Mouse (Mus musculus): ENCODE measurements at regions not wholly inside any gene's neighbourhood (a gene's known extent, or its start where the extent isn't known, plus 50 kb on each side); places are given as distances from the start of the nearest gene placed in this dataset.
A peak's percentile ranks its signal among the peaks of the same experiment; 100 is the strongest.

GRCm38 (mm10) chr2:128217784-128218467 is 92.1 kb downstream of the Bcl2l11 start:
- intact Hi-C loops (cut with DNase I) = no loop called here
- DNase-seq (ENCODE audit: extremely low spot score in 1 of 2, low spot score in 2 of 2) = peak in 1 of 2 experiments; percentile 37

- intact Hi-C loops (cut with DNase I) = no loop called here
- DNase-seq (ENCODE audit: extremely low spot score in 1 of 2, low spot score in 2 of 2) = no peak
Measured at GRCm38 (mm10) chr2:128218961-128219360, 93.1 kb downstream of the Bcl2l11 start.

GRCm38 (mm10) chr2:128221055-128221454 is 95.2 kb downstream of the Bcl2l11 start:
- intact Hi-C loops (cut with DNase I) = no loop called here

GRCm38 (mm10) chr2:128221657-128222056 is 95.8 kb downstream of the Bcl2l11 start:
- intact Hi-C loops (cut with DNase I) = no loop called here

More at GRCm38 (mm10) chr2:128221055-128221454, 95.2 kb downstream of the Bcl2l11 start:
- DNase-seq (ENCODE audit: extremely low spot score in 1 of 2, low spot score in 2 of 2) = no peak

GRCm38 (mm10) chr2:128226465-128227047 is 100.7 kb downstream of the Bcl2l11 start:
- intact Hi-C loops (cut with DNase I) = no loop called here
- no peak for DNase-seq (ENCODE audit: extremely low spot score in 1 of 2, low spot score in 2 of 2)

More at GRCm38 (mm10) chr2:128221657-128222056, 95.8 kb downstream of the Bcl2l11 start:
- DNase-seq (ENCODE audit: extremely low spot score in 1 of 2, low spot score in 2 of 2) = no peak

GRCm38 (mm10) chr2:128229730-128230129 is 103.9 kb downstream of the Bcl2l11 start:
- intact Hi-C loops (cut with DNase I) = no loop called here
- no peak for DNase-seq (ENCODE audit: extremely low spot score in 1 of 2, low spot score in 2 of 2)

- intact Hi-C loops (cut with DNase I) = no loop called here
- no peak for DNase-seq (ENCODE audit: extremely low spot score in 1 of 2, low spot score in 2 of 2)
Measured at GRCm38 (mm10) chr2:128230921-128231320, 105.1 kb downstream of the Bcl2l11 start.

- no peak for DNase-seq (ENCODE audit: extremely low spot score in 1 of 2, low spot score in 2 of 2)
- intact Hi-C loops (cut with DNase I) = no loop called here
Measured at GRCm38 (mm10) chr2:128231338-128231737, 105.5 kb downstream of the Bcl2l11 start.

- intact Hi-C loops (cut with DNase I) = no loop called here
- no peak for DNase-seq (ENCODE audit: extremely low spot score in 1 of 2, low spot score in 2 of 2)
Measured at GRCm38 (mm10) chr2:128232027-128232426, 106.2 kb downstream of the Bcl2l11 start.

GRCm38 (mm10) chr2:128235127-128235526 is 109.3 kb downstream of the Bcl2l11 start:
- peak in 1 of 2 experiments; percentile 34 for DNase-seq (ENCODE audit: extremely low spot score in 1 of 2, low spot score in 2 of 2)
- intact Hi-C loops (cut with DNase I) = no loop called here

- no peak for DNase-seq (ENCODE audit: extremely low spot score in 1 of 2, low spot score in 2 of 2)
- intact Hi-C loops (cut with DNase I) = no loop called here
Measured at GRCm38 (mm10) chr2:128239451-128239850, 113.6 kb downstream of the Bcl2l11 start.

GRCm38 (mm10) chr2:128240054-128240453 is 114.2 kb downstream of the Bcl2l11 start:
- intact Hi-C loops (cut with DNase I) = no loop called here
- no peak for DNase-seq (ENCODE audit: extremely low spot score in 1 of 2, low spot score in 2 of 2)

- intact Hi-C loops (cut with DNase I) = no loop called here
- DNase-seq (ENCODE audit: extremely low spot score in 1 of 2, low spot score in 2 of 2) = peak in 1 of 2 experiments; percentile 50
Measured at GRCm38 (mm10) chr2:128240536-128241279, 114.9 kb downstream of the Bcl2l11 start.

GRCm38 (mm10) chr2:128241280-128241665 is 115.4 kb downstream of the Bcl2l11 start:
- intact Hi-C loops (cut with DNase I) = no loop called here
- no peak for DNase-seq (ENCODE audit: extremely low spot score in 1 of 2, low spot score in 2 of 2)

- peak; percentile 35 to 44 for DNase-seq (ENCODE audit: extremely low spot score in 1 of 2, low spot score in 2 of 2)
- intact Hi-C loops (cut with DNase I) = no loop called here
Measured at GRCm38 (mm10) chr2:128245544-128245943, 119.7 kb downstream of the Bcl2l11 start.

GRCm38 (mm10) chr2:128247967-128248366 is 122.1 kb downstream of the Bcl2l11 start:
- intact Hi-C loops (cut with DNase I) = no loop called here
- DNase-seq (ENCODE audit: extremely low spot score in 1 of 2, low spot score in 2 of 2) = no peak

GRCm38 (mm10) chr2:128249188-128249587 is 123.3 kb downstream of the Bcl2l11 start:
- intact Hi-C loops (cut with DNase I) = no loop called here

GRCm38 (mm10) chr2:128249607-128250006 is 123.8 kb downstream of the Bcl2l11 start:
- intact Hi-C loops (cut with DNase I) = no loop called here
- DNase-seq (ENCODE audit: extremely low spot score in 1 of 2, low spot score in 2 of 2) = no peak

More at GRCm38 (mm10) chr2:128249188-128249587, 123.3 kb downstream of the Bcl2l11 start:
- no peak for DNase-seq (ENCODE audit: extremely low spot score in 1 of 2, low spot score in 2 of 2)

GRCm38 (mm10) chr2:128250841-128251240 is 125.0 kb downstream of the Bcl2l11 start:
- intact Hi-C loops (cut with DNase I) = no loop called here
- DNase-seq (ENCODE audit: extremely low spot score in 1 of 2, low spot score in 2 of 2) = no peak

GRCm38 (mm10) chr2:128256651-128257050 is 130.8 kb downstream of the Bcl2l11 start:
- intact Hi-C loops (cut with DNase I) = no loop called here
- no peak for DNase-seq (ENCODE audit: extremely low spot score in 1 of 2, low spot score in 2 of 2)
